Mouse (Mus musculus) bone marrow macrophage, adult 2 months (primary cell): Measurements from ENCODE around the gene Akr7a5.

ENCODE experiments used
- CTCF ChIP-seq: IDR thresholded peaks from 2 replicates; pipeline ENCODE4 v1.5.1; 2012; ENCODE audit warnings: low read depth, mild to moderate bottlenecking, low read length, moderate library complexity
- POLR2A ChIP-seq: IDR thresholded peaks from 2 replicates; pipeline ENCODE4 v1.6.1; 2012; ENCODE audit warnings: mild to moderate bottlenecking, low read depth, low read length, borderline replicate concordance

GRCm38 (mm10) chr4:139302241-139302640, 8.3 kb upstream of the Akr7a5 start:
- no peak for TF ChIP-seq CTCF
- TF ChIP-seq POLR2A: no peak
